Mouse (Mus musculus): ENCODE measurements around the gene Arvcf. TPM values are rescaled to one million over a fixed set of nuclear protein-coding genes. Genes with fewer than 3 reads are reported as not detected.

Gene Arvcf
- total and polyA plus RNA-seq, 3 experiments = 13.9 to 16.4 (median 14.4) TPM

- Histone ChIP-seq H3K27ac (peak overlapping the region; percentile 70), H3K27me3 (ENCODE audit: control insufficient read depth, insufficient read depth, low read length) (no peaks in the 10 kb centered on the region), H3K4me3 (no peak overlapping the region), H3K79me2 (replicated peaks; ENCODE audit: control insufficient read depth, insufficient read depth, low read length) (no peaks in the 10 kb centered on the region), H3K9ac (ENCODE audit: low read depth, low read length) (peak overlapping the region; percentile 45), H3K36me3 (ENCODE audit: control insufficient read depth, insufficient read depth, low read length) (no peaks in the 10 kb centered on the region), H3K4me1 (ENCODE audit: control insufficient read depth, insufficient read depth, low read length) (peaks cover 13% of the 10 kb centered on the region)
- TF ChIP-seq EP300 (IDR thresholded peaks at IDR 0.05; ENCODE audit: insufficient read depth, low read depth, low read length) (no peak), CTCF (IDR thresholded peaks at IDR 0.05) (no peak), POLR2A (IDR thresholded peaks at IDR 0.05; ENCODE audit: insufficient read depth, low read depth, low read length) (no peak)
- DNase-seq = peak in 1 of 2 experiments; percentile 46
- 38% methylated on average over 11 of the region's 11 CpGs for WGBS
- intact Hi-C loops (cut with DNase I) = no loop called here
Measured at GRCm38 (mm10) chr16:18394777-18395619, 47.0 kb downstream of the Arvcf start.

GRCm38 (mm10) chr16:18395620-18396036 is 47.6 kb downstream of the Arvcf start:
- Histone ChIP-seq H3K79me2 (replicated peaks; ENCODE audit: control insufficient read depth, insufficient read depth, low read length) (no peaks in the 10 kb centered on the region), H3K4me1 (ENCODE audit: control insufficient read depth, insufficient read depth, low read length) (peaks cover 13% of the 10 kb centered on the region), H3K27ac (peak overlapping the region; percentile 70), H3K9ac (ENCODE audit: low read depth, low read length) (no peak overlapping the region), H3K36me3 (ENCODE audit: control insufficient read depth, insufficient read depth, low read length) (no peaks in the 10 kb centered on the region), H3K4me3 (no peak overlapping the region), H3K27me3 (ENCODE audit: control insufficient read depth, insufficient read depth, low read length) (no peaks in the 10 kb centered on the region)
- WGBS = 46% methylated on average over 6 of the region's 7 CpGs
- peak in 1 of 2 experiments; percentile 48 for DNase-seq
- intact Hi-C loops (cut with DNase I) = no loop called here
- TF ChIP-seq CTCF (IDR thresholded peaks at IDR 0.05) = no peak
- TF ChIP-seq EP300 (IDR thresholded peaks at IDR 0.05; ENCODE audit: insufficient read depth, low read depth, low read length) = no peak
- no peak for TF ChIP-seq POLR2A (IDR thresholded peaks at IDR 0.05; ENCODE audit: insufficient read depth, low read depth, low read length)

GRCm38 (mm10) chr16:18396201-18396600 is 48.2 kb downstream of the Arvcf start:
- H3K27ac ChIP-seq = peak overlapping the region; percentile 70
- peaks cover 13% of the 10 kb centered on the region for H3K4me1 ChIP-seq (ENCODE audit: control insufficient read depth, insufficient read depth, low read length)
- no peak overlapping the region for H3K9ac ChIP-seq (ENCODE audit: low read depth, low read length)
- H3K27me3 ChIP-seq (ENCODE audit: control insufficient read depth, insufficient read depth, low read length) = no peaks in the 10 kb centered on the region
- no peaks in the 10 kb centered on the region for H3K36me3 ChIP-seq (ENCODE audit: control insufficient read depth, insufficient read depth, low read length)
- intact Hi-C loops (cut with DNase I) = no loop called here
- H3K79me2 ChIP-seq (replicated peaks; ENCODE audit: control insufficient read depth, insufficient read depth, low read length) = no peaks in the 10 kb centered on the region
- no peak overlapping the region for H3K4me3 ChIP-seq
- no peak for TF ChIP-seq POLR2A (IDR thresholded peaks at IDR 0.05; ENCODE audit: insufficient read depth, low read depth, low read length)
- no peak for TF ChIP-seq EP300 (IDR thresholded peaks at IDR 0.05; ENCODE audit: insufficient read depth, low read depth, low read length)
- TF ChIP-seq CTCF (IDR thresholded peaks at IDR 0.05) = no peak
- 48% methylated on average over 2 of the region's 2 CpGs for WGBS
- peak in 1 of 2 experiments; percentile 41 for DNase-seq

GRCm38 (mm10) chr16:18396791-18397621 is 49.0 kb downstream of the Arvcf start:
- no peaks in the 10 kb centered on the region for H3K27me3 ChIP-seq (ENCODE audit: control insufficient read depth, insufficient read depth, low read length)
- DNase-seq = no peak
- intact Hi-C loops (cut with DNase I) = no loop called here
- H3K4me1 ChIP-seq (ENCODE audit: control insufficient read depth, insufficient read depth, low read length) = peaks cover 13% of the 10 kb centered on the region
- no peak overlapping the region for H3K4me3 ChIP-seq
- no peak overlapping the region for H3K27ac ChIP-seq
- no peaks in the 10 kb centered on the region for H3K79me2 ChIP-seq (replicated peaks; ENCODE audit: control insufficient read depth, insufficient read depth, low read length)
- no peaks in the 10 kb centered on the region for H3K36me3 ChIP-seq (ENCODE audit: control insufficient read depth, insufficient read depth, low read length)
- H3K9ac ChIP-seq (ENCODE audit: low read depth, low read length) = no peak overlapping the region
- TF ChIP-seq EP300 (IDR thresholded peaks at IDR 0.05; ENCODE audit: insufficient read depth, low read depth, low read length) (no peak), CTCF (IDR thresholded peaks at IDR 0.05) (no peak), POLR2A (IDR thresholded peaks at IDR 0.05; ENCODE audit: insufficient read depth, low read depth, low read length) (no peak)
- 94% methylated on average over 27 of the region's 27 CpGs for WGBS

DNA sequence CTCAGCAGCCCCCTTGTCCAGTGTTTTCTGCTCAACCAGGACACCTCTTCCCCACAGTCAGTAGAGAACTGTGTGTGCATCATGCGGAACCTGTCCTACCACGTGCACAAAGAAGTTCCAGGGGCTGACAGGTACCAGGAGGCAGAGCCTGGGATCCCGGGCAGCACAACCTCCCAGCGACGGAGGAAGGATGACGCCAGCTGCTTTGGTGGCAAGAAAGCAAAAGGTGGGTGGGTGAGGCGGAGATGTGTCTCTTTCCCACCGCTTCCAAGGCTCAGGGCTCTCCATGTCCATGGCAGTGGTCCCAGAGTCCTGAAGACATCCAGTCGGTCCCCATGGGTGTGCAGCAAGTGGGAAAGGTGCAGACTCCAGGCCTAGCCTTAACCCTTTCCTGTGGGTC is 52.0 kb downstream of the Arvcf start:
- no peak overlapping the region for H3K27ac ChIP-seq
- H3K79me2 ChIP-seq (replicated peaks; ENCODE audit: control insufficient read depth, insufficient read depth, low read length) = no peaks in the 10 kb centered on the region
- DNase-seq = no peak

More for the DNA sequence above, 52.0 kb downstream of the Arvcf start:
- peaks cover 4% of the 10 kb centered on the region for H3K4me1 ChIP-seq (ENCODE audit: control insufficient read depth, insufficient read depth, low read length)
- intact Hi-C loops (cut with DNase I) = no loop called here
- no peak overlapping the region for H3K4me3 ChIP-seq
- H3K36me3 ChIP-seq (ENCODE audit: control insufficient read depth, insufficient read depth, low read length) = no peaks in the 10 kb centered on the region
- 75% methylated on average over 9 of the region's 9 CpGs for WGBS
- H3K9ac ChIP-seq (ENCODE audit: low read depth, low read length) = no peak overlapping the region
- no peaks in the 10 kb centered on the region for H3K27me3 ChIP-seq (ENCODE audit: control insufficient read depth, insufficient read depth, low read length)
- TF ChIP-seq CTCF (IDR thresholded peaks at IDR 0.05) (no peak), EP300 (IDR thresholded peaks at IDR 0.05; ENCODE audit: insufficient read depth, low read depth, low read length) (no peak), POLR2A (IDR thresholded peaks at IDR 0.05; ENCODE audit: insufficient read depth, low read depth, low read length) (no peak)
